Mouse (Mus musculus) bone marrow macrophage, adult 2 months (primary cell): ENCODE measurements around the gene Olfr159.

Experiments
- CTCF ChIP-seq: IDR thresholded peaks from 2 replicates; pipeline ENCODE4 v1.5.1; 2012; ENCODE audit warnings: low read depth, mild to moderate bottlenecking, low read length, moderate library complexity
- POLR2A ChIP-seq: IDR thresholded peaks from 2 replicates; pipeline ENCODE4 v1.6.1; 2012; ENCODE audit warnings: mild to moderate bottlenecking, low read depth, low read length, borderline replicate concordance

DNA sequence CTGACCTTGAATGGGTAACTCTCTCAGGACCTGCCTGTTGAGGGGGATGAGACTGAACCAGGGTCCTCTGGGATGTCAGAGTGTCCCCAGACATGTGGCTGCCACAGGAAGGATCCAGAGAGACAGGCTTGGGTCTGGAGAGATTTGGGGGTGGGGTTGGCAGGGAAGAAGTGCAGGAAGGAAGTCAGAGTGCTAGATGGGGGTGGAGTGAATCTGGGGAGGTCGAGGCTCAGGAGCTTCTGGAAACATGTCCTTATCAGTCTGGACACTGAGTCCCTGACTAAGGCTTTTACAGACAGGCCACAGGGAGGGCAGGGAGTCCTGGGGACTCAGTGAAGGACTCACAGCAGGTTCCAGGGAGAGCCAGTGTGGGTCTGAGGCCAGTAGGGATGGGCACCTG, 38.6 kb downstream of the Olfr159 start:
- TF ChIP-seq POLR2A (no peak), CTCF (no peak)
